Comparison of ENCODE assay signal across 21 mouse cellular contexts in the genomic region with DNA sequence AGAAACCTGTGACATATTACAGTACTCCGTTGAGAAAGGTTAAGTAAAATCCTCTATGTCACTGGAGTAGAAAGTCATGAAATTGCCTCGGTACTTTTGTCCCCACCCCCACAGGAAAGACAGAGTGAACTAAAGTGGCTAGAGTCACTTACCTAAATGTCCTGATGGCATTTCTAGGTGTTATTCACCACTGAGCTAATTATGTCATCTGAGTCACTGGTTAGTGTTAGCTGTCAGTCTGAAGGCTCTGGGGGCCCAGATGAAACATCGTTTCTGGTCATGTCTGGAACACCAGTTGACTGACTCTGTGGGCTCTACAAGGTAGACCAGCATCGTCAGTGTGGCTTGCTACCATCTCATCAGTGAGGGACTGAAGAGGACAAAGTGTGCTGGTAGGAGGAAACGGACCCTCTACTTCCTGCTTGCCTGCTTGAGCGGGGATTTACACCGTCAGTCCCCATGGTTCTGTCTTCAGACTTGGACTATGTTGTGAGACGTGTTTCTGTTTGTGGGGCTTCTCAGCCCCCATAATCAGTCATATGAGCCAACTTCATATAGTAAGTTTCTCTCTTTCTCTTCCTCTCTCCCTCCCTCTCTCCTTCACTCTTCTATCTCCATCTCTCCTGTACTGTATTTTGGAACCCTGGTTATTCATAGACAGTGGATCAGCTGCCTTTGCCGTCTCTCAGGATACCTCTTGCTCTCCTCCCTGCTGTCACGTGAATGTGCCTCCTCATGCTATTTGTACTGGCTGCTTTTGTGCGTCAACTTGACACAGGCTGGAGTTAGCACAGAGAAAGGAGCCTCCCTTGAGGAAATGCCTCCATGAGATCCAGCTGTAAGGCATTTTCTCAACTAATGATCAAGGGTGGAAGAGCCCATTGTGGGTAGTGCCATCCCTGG.
"Had no signal": no experiment of that assay in that cellular context is flagged by ENCODE, and none has a peak within 500 bp of the region (broad histone marks: within the 10 kb centered on the region; RNA-seq: fewer than 3 reads in every experiment).

No protein-coding gene starts in this region.

- H3K9ac ChIP-seq: limb, embryonic 12.5 days; limb, embryonic 15.5 days; liver, embryonic 14.5 days; liver, postnatal 0 days; lung, embryonic 14.5 days; midbrain, embryonic 13.5 days had no signal

- H3K4me3 ChIP-seq: left cerebral cortex, adult 2 months; limb, embryonic 12.5 days; limb, embryonic 15.5 days; megakaryocyte, embryonic 14.5 days; midbrain, embryonic 10.5 days; midbrain, embryonic 13.5 days; myocyte had no signal

- ATAC-seq: liver, postnatal 0 days; lung, postnatal 0 days; midbrain, embryonic 13.5 days; midbrain, embryonic 16.5 days had no signal

- H3K36me3 ChIP-seq: limb, embryonic 12.5 days; limb, embryonic 15.5 days; midbrain, embryonic 10.5 days; midbrain, embryonic 13.5 days had no signal

- H3K27ac ChIP-seq: kidney, postnatal 0 days; left cerebral cortex, adult 2 months; limb, embryonic 12.5 days; limb, embryonic 15.5 days; liver, embryonic 14.5 days; macrophage; midbrain, embryonic 10.5 days; midbrain, embryonic 13.5 days had no signal

- H3K4me1 ChIP-seq: limb, embryonic 12.5 days; limb, embryonic 15.5 days had no signal

- H3K4me2 ChIP-seq: limb, embryonic 12.5 days; limb, embryonic 15.5 days; liver, embryonic 11.5 days; lung, embryonic 14.5 days; midbrain, embryonic 13.5 days had no signal

- DNase-seq: kidney, adult 9 months; kidney, postnatal 25 days; layer of hippocampus, postnatal 36 days; left cerebral cortex, postnatal 4 days; liver, postnatal 0 days; lung, embryonic 14.5 days; thymus, adult 18-20 months; thymus, postnatal 36 days had no signal

- H3K9me3 ChIP-seq: limb, embryonic 12.5 days; limb, embryonic 15.5 days; megakaryocyte, embryonic 14.5 days; midbrain, embryonic 10.5 days; midbrain, embryonic 13.5 days had no signal

- H3K27me3 ChIP-seq: limb, embryonic 12.5 days; limb, embryonic 15.5 days; megakaryocyte, embryonic 14.5 days; midbrain, embryonic 13.5 days had no signal
